ENCODE assay signal across 8 mouse cellular contexts in the genomic region with DNA sequence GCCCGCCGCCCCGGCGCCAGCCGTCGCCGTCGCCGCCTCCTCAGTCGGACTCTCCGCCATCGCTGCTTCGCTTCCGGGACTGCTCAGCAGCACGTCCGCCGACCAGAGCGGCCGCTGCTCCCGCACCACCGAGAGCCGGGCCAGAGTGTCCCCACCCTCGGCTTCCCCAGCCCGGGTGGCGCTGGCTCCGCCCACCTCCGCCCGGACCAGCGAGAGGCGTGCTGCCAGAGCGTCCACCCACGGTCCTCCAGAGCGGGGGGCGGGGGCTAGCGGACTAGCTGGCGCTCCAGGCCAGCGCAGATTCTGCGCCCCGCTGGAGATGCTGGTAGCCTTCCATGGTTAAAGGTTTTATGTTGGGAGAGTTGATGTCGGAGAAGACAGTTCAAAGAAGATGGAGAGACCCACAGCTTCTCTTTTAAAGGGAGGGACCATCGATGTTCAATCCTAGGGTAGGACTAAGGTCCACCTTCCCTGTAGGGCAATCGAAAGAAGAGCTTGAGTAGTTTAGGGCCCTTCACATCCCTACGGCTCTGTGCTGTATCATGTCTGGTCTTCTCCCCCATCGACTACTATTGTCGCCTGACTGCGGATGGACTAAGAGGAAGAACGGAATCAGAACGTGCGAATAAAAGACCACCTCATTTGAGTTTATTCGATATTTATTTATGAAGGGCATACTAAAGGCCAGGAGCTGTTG. TPM values are rescaled to one million over a fixed set of nuclear protein-coding genes. Genes with fewer than 3 reads are reported as not detected.
DNase-seq lines count a peak whose midpoint lies in the region; ATAC-seq and TF ChIP-seq lines count a peak whose summit lies in the region.

Gene Ube2z, minus strand, starts transcription at position 174 of the 697 bp plus-strand sequence.

- peaks cover 28% of the 10 kb centered on the region for H3K4me1 ChIP-seq in forebrain, embryonic 15.5 days
- peaks cover 13% of the 10 kb centered on the region for H3K4me1 ChIP-seq in lung, adult 2 months (ENCODE audit: control insufficient read depth, insufficient read depth, low read length)

- peak within 1 kb of the TSS; percentile 96 for H3K9ac ChIP-seq in forebrain, embryonic 15.5 days (replicated peaks)

- peaks cover 10% of the 10 kb centered on the region for H3K36me3 ChIP-seq in forebrain, embryonic 15.5 days

- peak; percentile 99 for ATAC-seq in forebrain, embryonic 15.5 days (replicated peaks)
- ATAC-seq in neutrophil, adult 5-6 weeks (ENCODE audit: extremely low read depth, insufficient number of reproducible peaks, low FRiP score, poor library complexity, severe bottlenecking), result peak; percentile 95

- H3K9me3 ChIP-seq in forebrain, embryonic 15.5 days, result no peaks in the 10 kb centered on the region

- DNase-seq in ES-CJ7 (ENCODE audit: low read depth, low spot score), result peak; percentile 95
- peak; percentile 98 for DNase-seq in cerebellum, adult 11 months
- DNase-seq in heart, postnatal 25 days (ENCODE audit: low spot score), result peak; percentile 95
- DNase-seq in layer of hippocampus, adult 18-20 months (ENCODE audit: low spot score in 2 of 2), result peak; percentile 94 to 98
- DNase-seq in lung, adult 2 months, result peak; percentile 95
- DNase-seq in thymus, adult 18-20 months, result peak; percentile 93 to 94

- intact Hi-C loops in heart, postnatal 25 days (cut with DNase I), result no loop called here

- TF ChIP-seq POLR2A in lung, adult 2 months (IDR thresholded peaks at IDR 0.05; ENCODE audit: borderline replicate concordance, extremely low read depth, low read depth, low read length), result peak; percentile 84

- no peaks in the 10 kb centered on the region for H3K27me3 ChIP-seq in forebrain, embryonic 15.5 days

- WGBS in forebrain, embryonic 15.5 days, result 4% methylated on average over 50 of the region's 50 CpGs
- WGBS in lung, adult 2 months, result 5% methylated on average over 50 of the region's 50 CpGs

- no peak for TF ChIP-seq CTCF in lung, adult 2 months (IDR thresholded peaks at IDR 0.05; ENCODE audit: insufficient read depth, low read length)

- peak within 1 kb of the TSS; percentile 92 for H3K4me2 ChIP-seq in forebrain, embryonic 15.5 days (replicated peaks)

- peak within 1 kb of the TSS; percentile 84 for H3K27ac ChIP-seq in forebrain, embryonic 15.5 days (replicated peaks)

- H3K4me3 ChIP-seq in forebrain, embryonic 15.5 days, result peak within 1 kb of the TSS; percentile 88
- peak within 1 kb of the TSS; percentile 76 for H3K4me3 ChIP-seq in lung, adult 2 months (replicated peaks; ENCODE audit: extremely low read depth, low read depth, low read length)

RNA-seq across cellular contexts. Expression of gene Ube2z, which starts in this region (rescaled TPM):
- polyA plus RNA-seq in forebrain, embryonic 15.5 days (2015; fragmentation: Nextera tagmentation; extraction: Ambion mirVana), result 35.1 and 37.2 TPM in 2 replicates
- total RNA-seq in heart, postnatal 25 days (2021), result 10 to 100 TPM; 29.0 to 32.2 TPM
- total RNA-seq in layer of hippocampus, adult 18-20 months (2021), result 10 to 100 TPM; 56.3 to 59.0 TPM
- 31.1 and 38.1 TPM in 2 replicates for polyA plus RNA-seq in lung, adult 2 months (2012; rRNA removed)
- total RNA-seq in neutrophil, adult 5-6 weeks (2017), result 31.0 and 34.1 TPM in 2 replicates

Comparison
In these comparisons a context has a peak if more than half of its experiments do, and no peak if none do; other contexts are left out.
1. Peak in every context shown above with its lines: DNase-seq, ATAC-seq, H3K4me3 ChIP-seq and H3K27ac ChIP-seq.